In genomic region chr15:102150301-102151135, GRCm38 (mm10) we compare ENCODE assay signal across 8 mouse cellular contexts. TPM values are rescaled to one million over a fixed set of nuclear protein-coding genes. Genes with fewer than 3 reads are reported as not detected.
DNase-seq lines count a peak whose midpoint lies in the region; ATAC-seq and TF ChIP-seq lines count a peak whose summit lies in the region.

TSS of gene Soat2 (plus strand) at chr15:102150526.

- no peak for TF ChIP-seq CTCF in embryonic fibroblast, embryonic 13.5 days (IDR thresholded peaks at IDR 0.05; ENCODE audit: borderline replicate concordance, insufficient read depth, low read length)
- no peak for TF ChIP-seq CTCF in lung, postnatal 0 days (IDR thresholded peaks at IDR 0.05)
- TF ChIP-seq CTCF in left cerebral cortex, adult 2 months (IDR thresholded peaks at IDR 0.05): no peak

- H3K27me3 ChIP-seq in lung, postnatal 0 days (replicated peaks; ENCODE audit: insufficient read depth, low read length): no peaks in the 10 kb centered on the region

- H3K27ac ChIP-seq in embryonic fibroblast, embryonic 13.5 days (ENCODE audit: insufficient read depth, low read length): peak within 1 kb of the TSS; percentile 70
- peak within 1 kb of the TSS; percentile 59 for H3K27ac ChIP-seq in lung, postnatal 0 days (ENCODE audit: low read length)
- no peak within 1 kb of the TSS for H3K27ac ChIP-seq in left cerebral cortex, adult 2 months

- TF ChIP-seq POLR2A in embryonic fibroblast, embryonic 13.5 days (IDR thresholded peaks at IDR 0.05; ENCODE audit: low read depth, low read length): peak; percentile 49

- peak; percentile 26 for DNase-seq in thymus, postnatal 0 days (ENCODE audit: low spot score)
- DNase-seq in thymus, postnatal 36 days: no peak
- peak; percentile 38 for DNase-seq in kidney, adult 18-20 months
- DNase-seq in lung, postnatal 0 days (ENCODE audit: low spot score): peak; percentile 85
- DNase-seq in yolk sac, embryonic 10.5 days (ENCODE audit: low spot score): peak; percentile 84
- DNase-seq in left cerebral cortex, adult 2 months (ENCODE audit: extremely low spot score in 1 of 2, low spot score in 2 of 2): no peak

- TF ChIP-seq EP300 in lung, postnatal 0 days (IDR thresholded peaks at IDR 0.05): peak; percentile 44; the same call in 1 of the 2 replicates

- H3K9me3 ChIP-seq in lung, postnatal 0 days (ENCODE audit: low read length): no peaks in the 10 kb centered on the region

- peaks cover 17% of the 10 kb centered on the region for H3K4me1 ChIP-seq in embryonic fibroblast, embryonic 13.5 days (ENCODE audit: control insufficient read depth, insufficient read depth, low read length)
- H3K4me1 ChIP-seq in lung, postnatal 0 days (ENCODE audit: insufficient read depth, low read depth, low read length): peaks cover 7% of the 10 kb centered on the region; the same call in 1 of the 2 replicates

- H3K9ac ChIP-seq in lung, postnatal 0 days (replicated peaks; ENCODE audit: low read depth): no peak within 1 kb of the TSS

- intact Hi-C loops in left cerebral cortex, adult 2 months (cut with DNase I): no loop called here

- no peaks in the 10 kb centered on the region for H3K36me3 ChIP-seq in lung, postnatal 0 days (ENCODE audit: insufficient read depth, low read length)

- WGBS in lung, postnatal 0 days: 26% methylated on average over 20 of the region's 20 CpGs

- no peak within 1 kb of the TSS for H3K4me3 ChIP-seq in embryonic fibroblast, embryonic 13.5 days (ENCODE audit: insufficient read depth, low read length)
- H3K4me3 ChIP-seq in lung, postnatal 0 days (ENCODE audit: low read depth, low read length): no peak within 1 kb of the TSS
- H3K4me3 ChIP-seq in left cerebral cortex, adult 2 months: no peak within 1 kb of the TSS

- peak within 1 kb of the TSS; percentile 34 for H3K4me2 ChIP-seq in lung, postnatal 0 days (replicated peaks; ENCODE audit: low read depth, low read length)

- peak; percentile 79 for ATAC-seq in lung, postnatal 0 days
- ATAC-seq in frontal cortex, adult (ENCODE audit: low TSS enrichment): no peak

RNA-seq across cellular contexts. Expression of gene Soat2, which starts in this region (rescaled TPM):
- 1.0 and 1.1 TPM in 2 replicates for polyA plus RNA-seq in thymus, postnatal 0 days (2015; fragmentation: Nextera tagmentation; extraction: Ambion mirVana)
- 1.3 and 2.6 TPM in 2 replicates for polyA plus RNA-seq in embryonic fibroblast, embryonic 13.5 days (2011; ENCODE audit: insufficient read length, low read depth, missing spikeins)
- 0.08 and 0.16 TPM in 2 replicates for polyA plus RNA-seq in lung, postnatal 0 days (2015; fragmentation: Nextera tagmentation; extraction: Ambion mirVana)
- under 1 TPM in 1 of 2 experiments, not detected in 1; 0.26 TPM for total RNA-seq in left cerebral cortex, adult 2 months (2021)

Comparison
In these comparisons a context has a peak if more than half of its experiments do, and no peak if none do; other contexts are left out.
1. DNase-seq: peak in thymus, postnatal 0 days (single experiment), kidney, adult 18-20 months (single experiment) and yolk sac, embryonic 10.5 days (single experiment); none in thymus, postnatal 36 days (0 of 2) and left cerebral cortex, adult 2 months (0 of 2).
2. Peak in DNase-seq, ATAC-seq, H3K27ac ChIP-seq and H3K4me2 ChIP-seq in lung, postnatal 0 days; RNA of the gene not detected or under 1 TPM.